Mouse (Mus musculus): ENCODE measurements around the gene Ccdc80. TPM values are rescaled to one million over a fixed set of nuclear protein-coding genes. Genes with fewer than 3 reads are reported as not detected.
A peak's percentile ranks its signal among the peaks of the same experiment; 100 is the strongest.

Gene Ccdc80
- total RNA-seq, 1 experiment = 2.6 TPM

DNA sequence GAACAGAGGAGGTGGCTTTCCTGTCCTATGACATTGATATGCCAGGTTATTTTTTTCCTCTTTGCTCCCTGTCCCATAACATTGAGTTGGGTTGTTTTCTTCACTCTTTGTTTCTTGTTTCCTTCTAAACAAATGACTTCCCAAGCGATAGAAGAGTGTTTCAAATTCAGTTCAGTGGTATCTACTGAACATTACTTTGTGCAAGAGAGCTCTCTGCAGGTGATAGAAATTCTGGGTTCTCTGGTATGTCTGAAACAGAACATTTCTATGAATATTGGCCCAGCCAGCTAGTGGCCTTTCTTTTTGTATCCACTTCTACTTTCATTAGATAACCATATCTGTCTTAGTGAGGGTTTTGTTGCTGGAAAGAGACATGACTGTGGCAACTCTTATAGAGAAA lies 4.4 kb upstream of the Ccdc80 start:
- DNase-seq (ENCODE audit: low read depth, low spot score) = no peak
- no peak overlapping the region for H3K27ac ChIP-seq (ENCODE audit: insufficient read depth, low read depth, low read length, poor library complexity, severe bottlenecking)
- TF ChIP-seq CHD2 (IDR thresholded peaks at IDR 0.05; ENCODE audit: low read depth, low read length) (no peak), ZC3H11A (IDR thresholded peaks at IDR 0.05; ENCODE audit: borderline replicate concordance, low read depth, low read length) (no peak), MAFK (IDR thresholded peaks at IDR 0.05; ENCODE audit: insufficient read depth, low read depth, low read length) (no peak), ZNF384 (IDR thresholded peaks at IDR 0.05; ENCODE audit: low read depth, low read length) (no peak)
- H3K36me3 ChIP-seq (ENCODE audit: control insufficient read depth, insufficient read depth, low read length, poor library complexity, severe bottlenecking) = no peaks in the 10 kb centered on the region
- no peak overlapping the region for H3K4me3 ChIP-seq (ENCODE audit: insufficient read depth in 1 of 2, low read depth in 1 of 2, low read length in 2 of 2, poor library complexity in 1 of 2, severe bottlenecking in 1 of 2)
- no peaks in the 10 kb centered on the region for H3K9me3 ChIP-seq (ENCODE audit: control insufficient read depth, insufficient read depth, low read depth, low read length)
- in situ Hi-C loops (cut with MboI; ENCODE audit: low sequenced_read_pairs in 2 of 2, unreplicated experiment in 2 of 2) = no loop called here
- H3K4me1 ChIP-seq (ENCODE audit: control insufficient read depth in 2 of 2, insufficient read depth in 2 of 2, low read length in 2 of 2, poor library complexity in 1 of 2) = no peaks in the 10 kb centered on the region
- H3K9ac ChIP-seq (ENCODE audit: insufficient read depth, low read depth, low read length, poor library complexity, severe bottlenecking) = no peak overlapping the region

DNA sequence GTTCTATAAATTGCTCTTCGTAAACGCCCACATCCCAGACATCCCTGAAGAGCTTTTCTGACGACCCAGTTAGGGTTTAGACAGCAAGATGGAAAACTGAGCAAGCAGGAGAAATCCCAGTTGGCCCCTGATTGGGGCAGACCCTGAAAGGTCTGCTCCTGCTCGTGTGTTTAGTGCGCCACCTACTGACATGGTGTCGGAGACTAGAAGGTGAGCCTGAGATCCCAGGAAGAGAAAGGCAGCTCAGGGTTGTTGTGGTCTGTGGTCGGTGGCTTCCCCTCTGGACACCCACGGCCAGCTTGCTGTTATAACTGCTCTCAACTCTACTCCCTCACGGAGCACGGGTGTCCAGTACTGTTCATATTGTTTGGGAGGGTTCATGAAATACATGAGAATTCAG lies 3.2 kb upstream of the Ccdc80 start:
- H3K4me3 ChIP-seq (ENCODE audit: insufficient read depth in 1 of 2, low read depth in 1 of 2, low read length in 2 of 2, poor library complexity in 1 of 2, severe bottlenecking in 1 of 2) = no peak overlapping the region
- no peaks in the 10 kb centered on the region for H3K4me1 ChIP-seq (ENCODE audit: control insufficient read depth in 2 of 2, insufficient read depth in 2 of 2, low read length in 2 of 2, poor library complexity in 1 of 2)
- H3K36me3 ChIP-seq (ENCODE audit: control insufficient read depth, insufficient read depth, low read length, poor library complexity, severe bottlenecking) = no peaks in the 10 kb centered on the region
- DNase-seq (ENCODE audit: low read depth, low spot score) = peak; percentile 49
- no peak overlapping the region for H3K27ac ChIP-seq (ENCODE audit: insufficient read depth, low read depth, low read length, poor library complexity, severe bottlenecking)
- H3K9ac ChIP-seq (ENCODE audit: insufficient read depth, low read depth, low read length, poor library complexity, severe bottlenecking) = no peak overlapping the region
- no peaks in the 10 kb centered on the region for H3K9me3 ChIP-seq (ENCODE audit: control insufficient read depth, insufficient read depth, low read depth, low read length)
- in situ Hi-C loops (cut with MboI; ENCODE audit: low sequenced_read_pairs in 2 of 2, unreplicated experiment in 2 of 2) = no loop called here
- TF ChIP-seq ZNF384 (IDR thresholded peaks at IDR 0.05; ENCODE audit: low read depth, low read length) (no peak), ZC3H11A (IDR thresholded peaks at IDR 0.05; ENCODE audit: borderline replicate concordance, low read depth, low read length) (peak; percentile 68; the same call in 1 of the 2 replicates)

DNA sequence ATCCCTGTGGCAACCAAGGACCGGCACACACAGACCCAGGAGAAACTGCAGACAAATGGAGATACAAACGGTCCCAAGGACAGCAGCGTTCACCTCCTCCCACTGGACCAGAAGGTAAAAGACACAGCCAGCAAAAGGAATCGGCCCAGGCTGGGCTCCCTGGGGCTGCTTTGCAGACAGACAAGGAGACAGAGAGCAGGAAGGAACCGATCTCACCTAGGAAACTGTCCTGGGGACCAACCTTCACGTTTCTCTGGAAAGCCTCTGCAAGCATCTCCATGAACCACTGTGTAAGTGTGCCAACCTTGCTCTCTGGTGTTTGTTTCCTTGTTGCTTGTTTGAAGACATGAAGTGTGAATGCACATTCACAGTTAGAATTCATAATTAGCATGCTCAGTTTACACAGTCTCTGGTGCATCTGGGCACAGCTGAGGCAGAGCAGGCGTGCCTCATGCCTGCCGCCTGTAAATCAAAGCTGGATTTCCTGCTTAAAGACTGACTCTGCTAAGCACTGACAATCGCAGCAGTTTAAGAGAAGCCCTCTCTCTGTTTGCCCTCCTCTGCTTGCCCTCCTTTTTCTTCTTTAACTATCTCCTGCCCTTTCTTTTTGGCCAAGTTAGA lies 1.0 kb downstream of the Ccdc80 start:
- H3K9me3 ChIP-seq (ENCODE audit: control insufficient read depth, insufficient read depth, low read depth, low read length) = no peaks in the 10 kb centered on the region
- H3K27ac ChIP-seq (ENCODE audit: insufficient read depth, low read depth, low read length, poor library complexity, severe bottlenecking) = no peak overlapping the region
- peaks cover 0 to 2% of the 10 kb centered on the region in 2 experiments; a peak in 1 of 4 replicates for H3K4me1 ChIP-seq (ENCODE audit: control insufficient read depth in 2 of 2, insufficient read depth in 2 of 2, low read length in 2 of 2, poor library complexity in 1 of 2)
- TF ChIP-seq ZC3H11A (IDR thresholded peaks at IDR 0.05; ENCODE audit: borderline replicate concordance, low read depth, low read length) (no peak), CHD2 (IDR thresholded peaks at IDR 0.05; ENCODE audit: low read depth, low read length) (no peak), HCFC1 (IDR thresholded peaks at IDR 0.05; ENCODE audit: borderline replicate concordance, insufficient read depth, low read length) (no peak), MAFK (IDR thresholded peaks at IDR 0.05; ENCODE audit: insufficient read depth, low read depth, low read length) (no peak), ZNF384 (IDR thresholded peaks at IDR 0.05; ENCODE audit: low read depth, low read length) (no peak)
- in situ Hi-C loops (cut with MboI; ENCODE audit: low sequenced_read_pairs in 2 of 2, unreplicated experiment in 2 of 2) = no loop called here
- H3K4me3 ChIP-seq (ENCODE audit: insufficient read depth in 1 of 2, low read depth in 1 of 2, low read length in 2 of 2, poor library complexity in 1 of 2, severe bottlenecking in 1 of 2) = no peak overlapping the region
- H3K36me3 ChIP-seq (ENCODE audit: control insufficient read depth, insufficient read depth, low read length, poor library complexity, severe bottlenecking) = no peaks in the 10 kb centered on the region
- H3K9ac ChIP-seq (ENCODE audit: insufficient read depth, low read depth, low read length, poor library complexity, severe bottlenecking) = no peak overlapping the region
- no peak for DNase-seq (ENCODE audit: low read depth, low spot score)

DNA sequence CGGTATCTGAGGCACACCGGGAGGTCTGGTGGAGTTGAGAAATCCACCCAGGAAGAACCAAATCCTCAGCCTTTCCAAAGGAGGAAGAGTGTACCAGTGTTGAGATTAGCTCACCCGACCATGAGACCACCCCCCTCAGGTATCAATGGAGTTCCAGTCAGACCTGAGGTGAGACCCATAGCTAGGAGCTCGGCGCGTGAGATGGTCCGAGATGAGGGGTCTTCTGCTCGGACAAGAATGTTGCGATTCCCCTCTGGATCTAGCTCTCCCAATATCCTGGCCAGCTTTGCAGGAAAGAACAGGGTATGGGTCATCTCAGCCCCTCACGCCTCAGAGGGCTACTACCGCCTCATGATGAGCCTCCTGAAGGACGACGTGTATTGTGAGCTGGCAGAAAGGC lies 1.8 kb downstream of the Ccdc80 start:
- Histone ChIP-seq H3K27ac (ENCODE audit: insufficient read depth, low read depth, low read length, poor library complexity, severe bottlenecking) (no peak overlapping the region), H3K9me3 (ENCODE audit: control insufficient read depth, insufficient read depth, low read depth, low read length) (no peaks in the 10 kb centered on the region), H3K36me3 (ENCODE audit: control insufficient read depth, insufficient read depth, low read length, poor library complexity, severe bottlenecking) (no peaks in the 10 kb centered on the region), H3K9ac (ENCODE audit: insufficient read depth, low read depth, low read length, poor library complexity, severe bottlenecking) (no peak overlapping the region), H3K4me3 (ENCODE audit: insufficient read depth in 1 of 2, low read depth in 1 of 2, low read length in 2 of 2, poor library complexity in 1 of 2, severe bottlenecking in 1 of 2) (no peak overlapping the region), H3K4me1 (ENCODE audit: control insufficient read depth in 2 of 2, insufficient read depth in 2 of 2, low read length in 2 of 2, poor library complexity in 1 of 2) (peaks cover 0 to 2% of the 10 kb centered on the region in 2 experiments; a peak in 1 of 4 replicates)
- no peak for TF ChIP-seq HCFC1 (IDR thresholded peaks at IDR 0.05; ENCODE audit: borderline replicate concordance, insufficient read depth, low read length)
- no peak for TF ChIP-seq ZC3H11A (IDR thresholded peaks at IDR 0.05; ENCODE audit: borderline replicate concordance, low read depth, low read length)
- no peak for DNase-seq (ENCODE audit: low read depth, low spot score)
- in situ Hi-C loops (cut with MboI; ENCODE audit: low sequenced_read_pairs in 2 of 2, unreplicated experiment in 2 of 2) = no loop called here

Measured in ES-E14 (cell line).